Mouse (Mus musculus) midbrain, embryonic 16.5 days (tissue): Measurements from ENCODE around the gene Bzw1. TPM values are rescaled to one million over a fixed set of nuclear protein-coding genes. Genes with fewer than 3 reads are reported as not detected.
"Not testable (repeated sequence)": the region's sequence is repeated elsewhere in the genome, so short reads cannot be mapped to it uniquely, and the experiment has no call there.

ENCODE experiments used
- ATAC-seq: fragments of 200-750 bp; cut with Nextera tagmentation; 2 replicates; pipeline ENCODE4 v1.8.0; 2017; ENCODE audit warnings: moderate TSS enrichment
- H3K27ac ChIP-seq: fragments of 300-500 bp; sonication (generic); 2 replicates; pipeline ENCODE4 v1.5.1; 2014; ENCODE audit warnings: mild to moderate bottlenecking, low read length, mixed read lengths
- H3K27me3 ChIP-seq: fragments of 300-500 bp; sonication (generic); 2 replicates; pipeline ENCODE4 v1.6.1; 2014; ENCODE audit warnings: low read depth, low read length, mixed read lengths; ENCODE audit not compliant: control insufficient read depth, insufficient read depth
- H3K36me3 ChIP-seq: fragments of 300-500 bp; sonication (generic); 2 replicates; pipeline ENCODE4 v1.6.1; 2014; ENCODE audit warnings: mild to moderate bottlenecking, low read length, moderate library complexity, mixed read lengths; ENCODE audit not compliant: control insufficient read depth, insufficient read depth
- H3K4me1 ChIP-seq: fragments of 300-500 bp; sonication (generic); 2 replicates; pipeline ENCODE4 v1.6.1; 2014; ENCODE audit warnings: mild to moderate bottlenecking, low read length, mixed read lengths; ENCODE audit not compliant: control insufficient read depth, insufficient read depth
- H3K4me2 ChIP-seq: fragments of 300-500 bp; sonication (generic); 2 replicates; pipeline ENCODE4 v1.6.1; 2014; ENCODE audit warnings: mild to moderate bottlenecking, low read length, mixed read lengths
- H3K4me3 ChIP-seq: fragments of 300-500 bp; sonication (generic); 2 replicates; pipeline ENCODE4 v1.5.1; 2014; ENCODE audit warnings: low read depth, mild to moderate bottlenecking, low read length, moderate library complexity, mixed read lengths
- H3K9ac ChIP-seq: fragments of 300-500 bp; sonication (generic); 2 replicates; pipeline ENCODE4 v1.6.1; 2014; ENCODE audit warnings: low read depth, low read length, mixed read lengths
- H3K9me3 ChIP-seq: fragments of 300-500 bp; sonication (generic); replicated peaks from 2 replicates; pipeline ENCODE4 v1.6.1; 2014; ENCODE audit warnings: mild to moderate bottlenecking, low read length, mixed read lengths; ENCODE audit not compliant: control insufficient read depth, poor library complexity, severe bottlenecking
- WGBS: fragments of 180-500 bp; shearing (Covaris S2); extraction: QIAGEN DNeasy Blood & Tissue Kit; methylation state at CpG from one replicate; pipeline ENCODE4 v1.1.7; 2014; 5-methylcytosine and 5-hydroxymethylcytosine counted together
- polyA plus RNA-seq: library from polyadenylated mRNA; unstranded; fragments of >200 nt; fragmentation: Nextera tagmentation; extraction: Ambion mirVana; gene quantifications from 2 replicates; pipeline ENCODE4 v1.2.1, GENCODE M21; 2015

Gene Bzw1
- polyA plus RNA-seq, 1 experiment from 2014 or later: 346 TPM

- H3K4me1 ChIP-seq: no peaks in the 10 kb centered on the region
- no peak overlapping the region for H3K4me2 ChIP-seq
- ATAC-seq: no peak
- no peaks in the 10 kb centered on the region for H3K27me3 ChIP-seq
- no peak overlapping the region for H3K9ac ChIP-seq
- H3K27ac ChIP-seq: no peak overlapping the region
- WGBS: 90% methylated on average over 12 of the region's 12 CpGs
- no peak overlapping the region for H3K4me3 ChIP-seq
- H3K36me3 ChIP-seq: no peaks in the 10 kb centered on the region
- no peaks in the 10 kb centered on the region for H3K9me3 ChIP-seq
Observed at GRCm38 (mm10) chr1:58364551-58364950, 28.1 kb upstream of the Bzw1 start.

- no peaks in the 10 kb centered on the region for H3K27me3 ChIP-seq
- no peak overlapping the region for H3K4me2 ChIP-seq
- no peak overlapping the region for H3K4me3 ChIP-seq
- no peaks in the 10 kb centered on the region for H3K36me3 ChIP-seq
- no peak for ATAC-seq
- H3K4me1 ChIP-seq: no peaks in the 10 kb centered on the region
- no peaks in the 10 kb centered on the region for H3K9me3 ChIP-seq
- H3K9ac ChIP-seq: no peak overlapping the region
- no peak overlapping the region for H3K27ac ChIP-seq
- WGBS: 92% methylated on average over 3 of the region's 3 CpGs
Observed at GRCm38 (mm10) chr1:58365829-58366228, 26.9 kb upstream of the Bzw1 start.

GRCm38 (mm10) chr1:58366737-58367471 is 25.8 kb upstream of the Bzw1 start:
- ATAC-seq: no peak
- Histone ChIP-seq H3K27ac (no peak overlapping the region), H3K9me3 (no peaks in the 10 kb centered on the region), H3K36me3 (no peaks in the 10 kb centered on the region), H3K4me2 (no peak overlapping the region), H3K4me3 (no peak overlapping the region), H3K9ac (no peak overlapping the region), H3K27me3 (no peaks in the 10 kb centered on the region), H3K4me1 (no peaks in the 10 kb centered on the region)
- WGBS: 85% methylated on average over 12 of the region's 12 CpGs

- Histone ChIP-seq H3K36me3 (no peaks in the 10 kb centered on the region), H3K9me3 (no peaks in the 10 kb centered on the region), H3K27ac (no peak overlapping the region), H3K4me3 (no peak overlapping the region), H3K27me3 (no peaks in the 10 kb centered on the region), H3K4me2 (no peak overlapping the region), H3K4me1 (no peaks in the 10 kb centered on the region), H3K9ac (no peak overlapping the region)
- ATAC-seq: no peak
- WGBS: 84% methylated on average over 2 of the region's 2 CpGs
Observed at GRCm38 (mm10) chr1:58369716-58370115, 23.0 kb upstream of the Bzw1 start.

DNA sequence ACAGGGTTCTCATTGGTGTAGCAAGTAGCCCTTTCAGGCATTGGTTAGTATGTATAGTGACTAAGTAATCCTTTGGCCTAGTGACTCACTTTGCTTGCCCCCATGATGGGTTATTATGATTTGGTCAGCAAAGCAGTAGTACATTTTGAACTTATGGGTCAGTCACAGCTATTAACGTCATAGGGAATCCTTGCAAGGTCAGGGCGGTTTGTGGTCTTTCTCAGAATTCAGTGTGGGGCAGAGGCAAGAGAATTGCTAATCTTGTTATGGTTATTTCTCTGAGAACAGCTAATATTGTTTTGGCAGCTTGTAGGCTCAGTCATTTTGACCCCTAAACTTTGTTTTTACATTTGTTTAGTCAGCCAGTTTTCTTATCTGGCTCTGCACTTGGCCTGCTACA is 18.4 kb upstream of the Bzw1 start:
- not testable (repeated sequence) for H3K9me3 ChIP-seq, H3K4me3 ChIP-seq, H3K9ac ChIP-seq, ATAC-seq, H3K36me3 ChIP-seq, H3K27me3 ChIP-seq, H3K4me1 ChIP-seq, H3K27ac ChIP-seq, H3K4me2 ChIP-seq
- 86% methylated on average over 2 of the region's 2 CpGs for WGBS

DNA sequence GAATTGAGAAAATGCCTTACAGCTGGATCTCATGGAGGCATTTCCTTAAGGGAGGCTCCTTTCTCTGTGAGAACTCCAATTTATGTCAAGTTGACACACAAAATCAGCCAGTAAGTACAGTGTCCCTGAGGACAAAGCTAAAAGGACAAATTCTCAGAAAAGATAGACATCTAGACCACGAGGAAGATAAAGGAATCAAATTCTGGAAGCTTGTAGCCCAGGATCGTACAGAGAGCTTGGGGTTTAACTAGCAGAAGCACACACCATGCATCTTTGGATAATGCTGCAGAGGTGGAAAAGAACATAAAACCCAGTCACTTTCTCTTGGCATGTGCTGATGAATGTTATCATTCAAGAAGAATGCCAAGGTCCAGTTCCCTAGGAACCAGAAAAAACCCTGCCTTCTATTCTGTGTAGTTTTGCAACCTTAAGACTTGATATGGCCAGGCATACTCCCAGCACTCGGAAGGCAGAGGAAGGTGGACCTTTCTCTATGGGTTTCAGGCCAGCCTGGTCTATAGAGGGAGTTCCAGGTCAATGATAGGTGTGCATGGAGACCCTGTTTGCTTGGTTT is 17.0 kb upstream of the Bzw1 start:
- H3K4me1 ChIP-seq: no peaks in the 10 kb centered on the region
- 76% methylated on average over 3 of the region's 3 CpGs for WGBS
- ATAC-seq: no peak
- H3K27ac ChIP-seq: no peak overlapping the region
- H3K9me3 ChIP-seq: no peaks in the 10 kb centered on the region
- H3K4me3 ChIP-seq: no peak overlapping the region
- H3K4me2 ChIP-seq: no peak overlapping the region
- no peaks in the 10 kb centered on the region for H3K36me3 ChIP-seq
- no peak overlapping the region for H3K9ac ChIP-seq
- no peaks in the 10 kb centered on the region for H3K27me3 ChIP-seq

- H3K27ac ChIP-seq: no peak overlapping the region
- no peak for ATAC-seq
- no peak overlapping the region for H3K4me3 ChIP-seq
- no peak overlapping the region for H3K4me2 ChIP-seq
- H3K4me1 ChIP-seq: no peaks in the 10 kb centered on the region
- 74% methylated on average over 5 of the region's 5 CpGs for WGBS
- H3K27me3 ChIP-seq: no peaks in the 10 kb centered on the region
- H3K9ac ChIP-seq: no peak overlapping the region
- no peaks in the 10 kb centered on the region for H3K9me3 ChIP-seq
- H3K36me3 ChIP-seq: no peaks in the 10 kb centered on the region
Observed at GRCm38 (mm10) chr1:58382586-58383281, 10.0 kb upstream of the Bzw1 start.

- Histone ChIP-seq H3K9ac (peak overlapping the region; percentile 95), H3K4me1 (peaks cover 19% of the 10 kb centered on the region), H3K4me2 (peak overlapping the region; percentile 94), H3K27me3 (no peaks in the 10 kb centered on the region), H3K36me3 (peaks cover 5% of the 10 kb centered on the region; the same call in 1 of the 2 replicates), H3K27ac (peak overlapping the region; percentile 100), H3K4me3 (peak overlapping the region; percentile 95), H3K9me3 (no peaks in the 10 kb centered on the region)
- 42% methylated on average over 19 of the region's 19 CpGs for WGBS
- no peak for ATAC-seq
Observed at GRCm38 (mm10) chr1:58391421-58392267, 1.1 kb upstream of the Bzw1 start.
